Mouse (Mus musculus) layer of hippocampus, postnatal 14 days (tissue): ENCODE measurements around the gene Gm21970. TPM values are rescaled to one million over a fixed set of nuclear protein-coding genes. Genes with fewer than 3 reads are reported as not detected.
"Not testable (repeated sequence)": the region's sequence is repeated elsewhere in the genome, so short reads cannot be mapped to it uniquely, and the experiment has no call there.

Experiments
- DNase-seq, 2 experiments: peaks; one replicate each; pipeline ENCODE4 v3.0.0; 2021 to 2022; ENCODE audit warnings: low spot score in 2 of 2, mixed read lengths in 1 of 2
- total RNA-seq, 2 experiments: library from RNA; stranded (reverse); gene quantifications; 2 replicates each; pipeline ENCODE4 v1.2.3; 2021

The Gm21970 gene
- total RNA-seq, 2 experiments from 2014 or later, result not detected

GRCm38 (mm10) chr16:91438081-91438480 is 46.6 kb downstream of the Gm21970 start:
- DNase-seq, result no peak

DNA sequence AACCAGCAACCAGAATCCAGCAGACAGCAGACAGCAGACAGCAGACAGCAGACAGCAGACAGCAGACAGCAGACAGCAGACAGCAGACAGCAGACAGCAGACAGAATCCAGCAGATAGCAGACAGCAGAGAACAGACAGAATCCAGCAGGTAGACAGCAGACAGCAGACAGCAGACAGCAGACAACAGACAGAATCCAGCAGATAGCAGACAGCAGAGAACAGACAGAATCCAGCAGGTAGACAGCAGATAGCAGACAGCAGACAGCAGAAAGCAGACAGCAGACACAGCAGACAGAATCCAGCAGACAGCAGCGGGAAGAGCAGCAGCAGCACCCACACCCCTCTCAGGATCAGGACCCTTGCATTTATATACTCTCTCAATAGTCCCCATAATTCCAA is 47.1 kb downstream of the Gm21970 start:
- DNase-seq, result not testable (repeated sequence)

- no peak for DNase-seq
Measured at GRCm38 (mm10) chr16:91441366-91441765, 49.8 kb downstream of the Gm21970 start.

- DNase-seq, result no peak
Measured at GRCm38 (mm10) chr16:91441811-91442240, 50.3 kb downstream of the Gm21970 start.

DNA sequence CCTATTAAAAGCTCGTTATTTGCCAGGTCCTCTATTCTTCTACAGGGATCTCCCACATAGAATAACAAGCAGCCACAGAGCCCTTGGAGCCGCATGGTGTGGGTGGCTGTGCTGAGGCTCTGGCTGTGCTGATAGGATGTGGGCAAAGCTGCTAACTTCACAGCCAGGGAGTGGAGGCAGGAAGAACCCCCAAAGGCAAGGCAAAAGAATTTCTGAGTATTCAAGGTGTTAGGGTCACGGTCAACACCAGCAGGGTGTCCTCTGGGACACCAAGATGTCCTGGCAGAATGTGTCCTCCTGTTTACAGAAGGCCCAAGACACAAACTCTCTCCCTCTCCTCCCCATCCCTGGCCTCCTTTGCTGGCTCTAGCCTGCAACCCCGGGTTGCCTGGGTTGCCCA is 50.9 kb downstream of the Gm21970 start:
- no peak for DNase-seq

- DNase-seq, result no peak
Measured at GRCm38 (mm10) chr16:91443211-91443611, 51.7 kb downstream of the Gm21970 start.

GRCm38 (mm10) chr16:91444847-91445246 is 53.3 kb downstream of the Gm21970 start:
- DNase-seq, result no peak

GRCm38 (mm10) chr16:91445566-91445965 is 54.0 kb downstream of the Gm21970 start:
- no peak for DNase-seq

DNA sequence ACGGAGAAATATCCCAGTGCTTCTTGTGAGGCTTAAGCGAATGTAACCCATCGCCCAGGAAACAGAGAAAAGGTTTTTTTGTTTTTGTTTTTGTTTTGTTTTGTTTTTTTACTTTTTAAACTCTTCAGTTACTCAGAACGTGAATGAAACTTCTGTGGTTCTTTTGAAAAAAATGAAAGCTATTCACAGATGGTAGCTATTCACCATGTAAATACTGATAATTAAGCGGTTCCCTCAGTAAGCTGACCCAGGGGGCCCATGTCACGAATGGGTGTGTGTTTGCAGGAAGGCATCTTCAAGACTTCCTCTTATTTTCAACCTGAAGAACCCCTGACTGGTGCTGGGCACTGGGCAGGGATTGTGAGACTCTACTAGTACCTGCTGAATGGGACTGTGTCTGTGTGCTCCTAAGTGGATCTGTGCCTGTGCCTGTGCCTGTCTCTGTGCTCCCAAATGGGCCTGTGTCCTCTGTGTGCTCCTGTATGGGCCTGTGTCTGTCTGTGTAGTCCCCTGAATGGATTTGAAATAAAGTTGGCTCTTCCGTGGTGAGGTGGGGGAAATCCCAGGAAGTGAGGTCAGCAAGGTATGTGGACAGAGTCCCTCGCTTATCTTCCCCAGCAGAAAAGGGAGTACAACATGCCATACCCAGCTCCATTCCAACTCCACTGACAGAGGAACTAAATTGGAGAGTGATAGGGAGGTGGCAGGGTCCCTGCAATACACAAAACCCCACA is 55.4 kb downstream of the Gm21970 start:
- DNase-seq, result no peak

DNA sequence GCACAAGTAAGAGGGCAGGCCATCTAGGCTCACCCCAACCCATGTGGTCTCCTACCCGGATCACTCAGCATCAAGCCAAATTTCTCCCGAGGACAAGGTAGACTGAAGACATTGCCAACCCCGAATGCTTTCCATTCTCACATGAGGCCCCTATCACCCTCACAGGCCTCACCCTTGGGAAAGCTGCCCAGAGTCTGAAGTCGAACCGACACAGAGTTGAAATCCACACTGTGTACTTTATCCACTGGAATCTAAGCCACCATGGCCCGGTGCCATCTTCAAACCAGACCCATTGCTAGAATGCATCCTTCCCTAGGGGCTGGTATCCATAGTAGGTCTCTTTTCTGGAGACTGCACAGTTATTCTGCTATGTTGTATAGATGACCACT is 56.0 kb downstream of the Gm21970 start:
- no peak for DNase-seq

GRCm38 (mm10) chr16:91448088-91448487 is 56.6 kb downstream of the Gm21970 start:
- DNase-seq, result no peak

DNA sequence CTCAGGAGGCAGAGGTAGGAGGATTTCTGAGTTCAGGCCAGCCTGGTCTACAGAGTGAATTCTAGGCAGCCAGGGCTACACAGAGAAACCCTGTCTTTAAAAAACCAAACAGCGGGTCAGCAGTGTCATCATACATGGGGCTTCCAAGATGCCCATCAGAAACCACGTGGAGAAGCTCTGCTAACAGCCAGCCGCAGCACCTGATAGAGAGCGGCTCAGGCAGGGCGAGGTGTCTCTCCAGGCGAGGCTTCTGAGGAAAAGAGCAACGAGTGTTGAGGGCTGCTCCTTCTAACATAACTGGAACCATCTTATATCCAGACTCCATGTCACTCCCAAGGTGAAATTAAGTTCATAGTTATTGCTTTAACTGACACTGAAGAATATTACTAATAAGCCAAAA is 57.4 kb downstream of the Gm21970 start:
- no peak for DNase-seq

- DNase-seq, result no peak
Measured at GRCm38 (mm10) chr16:91450137-91451064, 58.9 kb downstream of the Gm21970 start.

DNA sequence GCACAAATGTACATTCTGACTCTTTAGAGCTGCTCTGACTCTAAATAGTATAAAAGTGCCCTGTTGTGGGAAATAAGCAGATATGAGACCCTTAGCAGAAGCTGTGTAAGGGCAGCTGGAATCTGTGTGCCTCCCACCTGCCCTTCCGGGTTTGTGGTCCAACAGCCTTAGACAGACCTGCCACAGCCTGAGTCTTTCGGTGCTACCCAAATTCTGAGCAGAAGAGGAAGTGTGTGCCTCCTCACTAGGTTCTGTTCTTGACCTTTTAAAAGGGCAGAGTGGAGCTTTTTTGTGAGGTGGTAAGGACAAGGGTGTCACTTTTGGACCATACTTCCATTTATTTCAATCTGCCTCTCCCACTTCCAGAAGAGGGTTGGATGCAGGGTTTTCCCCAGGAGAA is 60.4 kb downstream of the Gm21970 start:
- DNase-seq, result no peak

DNA sequence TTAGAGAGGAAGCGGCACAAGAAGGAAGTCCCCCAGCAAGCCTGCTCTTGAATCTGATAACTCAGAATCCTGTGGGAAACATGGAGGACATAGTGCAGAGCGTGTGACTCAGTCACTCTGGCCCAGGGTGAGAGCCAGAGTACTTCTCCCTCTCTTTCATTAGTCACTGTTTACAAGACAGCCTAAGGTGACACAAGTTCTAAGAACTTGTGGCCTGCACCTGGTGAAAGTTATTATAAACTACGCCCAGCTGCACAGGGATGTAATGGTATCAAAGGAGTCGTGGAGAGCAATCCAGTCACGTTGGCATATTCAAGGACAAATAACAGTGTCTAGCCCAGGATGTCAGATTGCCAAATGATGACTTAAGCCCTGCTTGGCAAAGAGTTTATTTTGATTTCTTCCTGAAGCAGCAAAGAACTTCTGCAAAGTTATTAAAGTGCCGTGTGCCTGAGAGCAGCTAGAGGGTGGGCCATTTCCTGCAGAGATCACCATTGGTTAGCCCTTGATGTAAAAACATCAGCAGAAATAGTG is 60.9 kb downstream of the Gm21970 start:
- DNase-seq, result no peak

GRCm38 (mm10) chr16:91455868-91456267 is 64.3 kb downstream of the Gm21970 start:
- no peak for DNase-seq

GRCm38 (mm10) chr16:91458301-91458746 is 66.8 kb downstream of the Gm21970 start:
- DNase-seq, result no peak

- DNase-seq, result no peak
Measured at GRCm38 (mm10) chr16:91458976-91459375, 67.5 kb downstream of the Gm21970 start.

GRCm38 (mm10) chr16:91459396-91459795 is 67.9 kb downstream of the Gm21970 start:
- DNase-seq, result no peak

- DNase-seq, result no peak
Measured at GRCm38 (mm10) chr16:91459841-91460370, 68.4 kb downstream of the Gm21970 start.

DNA sequence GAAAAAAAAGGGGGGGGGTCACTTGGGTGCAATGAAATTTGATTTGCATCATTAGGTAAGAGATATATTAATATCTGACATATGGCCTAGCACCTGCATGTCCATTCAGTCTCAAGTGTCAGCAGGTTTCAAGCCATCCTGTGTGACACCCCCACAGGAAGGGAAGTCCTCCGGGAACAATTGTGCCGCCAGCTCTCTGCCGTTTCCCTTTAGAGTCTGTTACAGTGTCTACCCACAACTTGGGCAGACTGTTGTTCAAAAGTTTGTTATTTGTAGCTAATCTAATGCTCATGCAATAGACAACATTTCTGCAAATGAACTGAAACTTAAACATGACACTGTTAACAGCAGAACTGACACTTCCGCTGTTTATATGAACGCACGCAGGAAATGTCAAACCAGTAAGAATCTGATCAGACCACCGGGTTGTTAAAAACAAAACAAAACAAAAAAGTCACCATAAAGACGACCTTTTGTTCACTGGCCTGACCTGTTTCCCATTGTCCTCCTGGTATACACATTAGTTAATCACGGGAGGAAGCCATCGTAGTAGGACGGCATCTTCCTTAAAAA is 69.6 kb downstream of the Gm21970 start:
- DNase-seq, result no peak
